Mouse (Mus musculus): Measurements from ENCODE around the gene Ttc26. TPM values are rescaled to one million over a fixed set of nuclear protein-coding genes. Genes with fewer than 3 reads are reported as not detected.

Gene Ttc26
- total and polyA plus RNA-seq, 3 experiments: 1.4 to 2.1 TPM; not detected in 1

- peaks cover 8 to 36% of the 10 kb centered on the region in 2 experiments for H3K4me1 ChIP-seq (ENCODE audit: control insufficient read depth in 1 of 2, insufficient read depth in 2 of 2, low read length in 2 of 2)
- H3K9ac ChIP-seq (ENCODE audit: control insufficient read depth, low read depth, low read length, poor library complexity, severe bottlenecking): peak overlapping the region; percentile 67
- H3K9me3 ChIP-seq (replicated peaks; ENCODE audit: insufficient read depth, low read length): no peaks in the 10 kb centered on the region
- no peaks in the 10 kb centered on the region for H3K27me3 ChIP-seq (ENCODE audit: control insufficient read depth in 1 of 2, insufficient read depth in 2 of 2, low read length in 2 of 2)
- DNase-seq (ENCODE audit: low read depth, low spot score): peak; percentile 89
- peaks cover 0 to 28% of the 10 kb centered on the region in 2 experiments; a peak in 2 of 4 replicates for H3K36me3 ChIP-seq (ENCODE audit: control insufficient read depth in 1 of 2, insufficient read depth in 2 of 2, low read length in 2 of 2)
- no peaks in the 10 kb centered on the region; the same call in 1 of the 2 replicates for H3K79me2 ChIP-seq (ENCODE audit: control insufficient read depth, insufficient read depth, low read length, poor library complexity)
- H3K4me3 ChIP-seq (ENCODE audit: control insufficient read depth in 1 of 2, insufficient read depth in 1 of 2, low read depth in 2 of 2, low read length in 2 of 2): peak overlapping the region in 1 of 2 experiments; percentile 8; a peak in 1 of 4 replicates
- TF ChIP-seq NELFE (IDR thresholded peaks at IDR 0.05; ENCODE audit: low read depth, low read length): peak; percentile 43
- no peak for TF ChIP-seq RAD21 (IDR thresholded peaks at IDR 0.05; ENCODE audit: low read depth, low read length)
- no peak for TF ChIP-seq POLR2AphosphoS2 (IDR thresholded peaks at IDR 0.05; ENCODE audit: low read length)
- TF ChIP-seq ELF1 (IDR thresholded peaks at IDR 0.05; ENCODE audit: low read depth, low read length): 0 out of 2 replicates have a peak, but pooled peaks have one; percentile 47
- peak; percentile 75 for TF ChIP-seq MXI1 (IDR thresholded peaks at IDR 0.05; ENCODE audit: low read depth, low read length)
- peak; percentile 93 for TF ChIP-seq MAX (IDR thresholded peaks at IDR 0.05; ENCODE audit: low read length)
- TF ChIP-seq GATA1 (IDR thresholded peaks at IDR 0.05; ENCODE audit: low read depth, low read length): peak; percentile 72
- 0 out of 2 replicates have a peak, but pooled peaks have one; percentile 29 for TF ChIP-seq TCF12 (IDR thresholded peaks at IDR 0.05; ENCODE audit: low read depth, low read length)
- no peak for TF ChIP-seq POLR2AphosphoS5 (IDR thresholded peaks at IDR 0.05; ENCODE audit: borderline replicate concordance, low read depth, low read length)
- TF ChIP-seq E2F4 (IDR thresholded peaks at IDR 0.05; ENCODE audit: borderline replicate concordance, low read depth, low read length): no peak
- TF ChIP-seq SMC3 (IDR thresholded peaks at IDR 0.05; ENCODE audit: low read depth, low read length): no peak
- TF ChIP-seq ETS1 (IDR thresholded peaks at IDR 0.05; ENCODE audit: low read depth, low read length): peak; percentile 76
- no peak for TF ChIP-seq NRF1 (IDR thresholded peaks at IDR 0.05; ENCODE audit: insufficient read depth, low read depth, low read length, poor library complexity, severe bottlenecking)
- no peak for TF ChIP-seq ZC3H11A (IDR thresholded peaks at IDR 0.05; ENCODE audit: low read depth, low read length)
- peak; percentile 94 for TF ChIP-seq USF1 (IDR thresholded peaks at IDR 0.05; ENCODE audit: low read depth, low read length)
- peak in 1 of 2 experiments; percentile 54; a peak in 1 of 4 replicates for TF ChIP-seq EP300 (IDR thresholded peaks at IDR 0.05; ENCODE audit: low read depth in 1 of 2, low read length in 2 of 2)
- TF ChIP-seq HCFC1 (IDR thresholded peaks at IDR 0.05; ENCODE audit: low read depth, low read length): peak; percentile 30; the same call in 1 of the 2 replicates
- TF ChIP-seq ZNF384 (IDR thresholded peaks at IDR 0.05; ENCODE audit: low read depth, low read length): peak; percentile 56; the same call in 1 of the 2 replicates
- peak; percentile 45 to 71; a peak in 3 of 4 replicates for TF ChIP-seq USF2 (IDR thresholded peaks at IDR 0.05; ENCODE audit: borderline replicate concordance in 1 of 2, insufficient read depth in 1 of 2, low read depth in 1 of 2, low read length in 2 of 2)
- TF ChIP-seq POLR2A (IDR thresholded peaks at IDR 0.05; ENCODE audit: control insufficient read depth in 1 of 2, insufficient read depth in 1 of 2, low read depth in 1 of 2, low read length in 2 of 2, poor library complexity in 1 of 2): peak in 1 of 2 experiments; percentile 60; a peak in 2 of 4 replicates
- TF ChIP-seq TBP (IDR thresholded peaks at IDR 0.05; ENCODE audit: low read depth, low read length): peak; percentile 77
- peak; percentile 84 for TF ChIP-seq MYC (IDR thresholded peaks at IDR 0.05; ENCODE audit: low read depth, low read length)
- TF ChIP-seq SIN3A (IDR thresholded peaks at IDR 0.05; ENCODE audit: low read length): peak; percentile 18; the same call in 1 of the 2 replicates
- peak; percentile 67; the same call in 1 of the 2 replicates for TF ChIP-seq BHLHE40 (IDR thresholded peaks at IDR 0.05; ENCODE audit: borderline replicate concordance, low read depth, low read length)
- peak overlapping the region; percentile 97 for H3K27ac ChIP-seq (ENCODE audit: control insufficient read depth, low read depth, low read length)
Observed at GRCm38 (mm10) chr6:38359736-38360499, 21.4 kb upstream of the Ttc26 start.
